Mouse (Mus musculus) lung, postnatal 25 days (tissue): ENCODE measurements around the gene Foxr2.

Experiments used
- DNase-seq: peaks from one replicate; pipeline ENCODE4 v3.0.0; 2022; ENCODE audit warnings: low spot score

Gene Foxr2

DNA sequence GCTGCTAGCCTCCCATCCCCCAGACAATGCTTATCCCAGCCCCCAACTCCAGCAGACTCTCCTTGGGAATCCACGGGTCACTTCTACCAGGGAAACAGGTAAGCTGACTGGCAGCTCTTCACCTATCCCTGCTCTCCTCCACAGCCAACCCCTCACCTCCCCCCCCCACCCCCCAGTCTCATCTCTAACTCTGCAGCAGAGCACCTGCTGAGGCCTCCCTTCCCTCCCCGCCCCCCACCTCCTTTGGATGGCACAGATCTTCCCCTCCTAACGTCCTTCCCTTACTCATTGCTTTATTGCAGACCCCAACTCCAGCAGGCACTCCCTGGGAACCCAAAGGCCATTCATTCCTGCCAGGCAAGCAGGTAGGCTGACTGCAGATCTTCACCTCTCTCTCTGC, at the start of gene Foxr2:
Foxr2 (plus strand) TSS at position 301 of the 400 bp plus-strand sequence.
- DNase-seq, result no peak

DNA sequence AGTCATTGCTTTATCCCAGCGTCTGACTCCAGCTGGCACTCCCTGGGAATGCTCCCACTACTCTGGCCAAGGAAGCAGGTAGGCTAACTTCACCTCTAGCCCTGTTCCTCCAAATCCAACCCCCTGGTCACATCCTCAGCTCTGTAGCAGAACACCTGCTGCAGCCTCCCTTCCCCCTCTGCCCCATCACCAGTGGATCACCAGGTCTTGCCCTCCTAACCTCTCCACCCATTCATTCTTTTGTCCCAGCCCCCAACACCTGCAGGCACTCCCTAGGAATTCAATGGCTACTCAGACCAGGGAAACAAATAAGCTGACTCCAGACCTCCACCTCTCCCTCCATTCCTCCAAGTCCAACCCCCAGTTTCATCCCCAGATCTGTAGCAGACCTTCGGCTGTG, 427 bp downstream of the Foxr2 start:
- no peak for DNase-seq

DNA sequence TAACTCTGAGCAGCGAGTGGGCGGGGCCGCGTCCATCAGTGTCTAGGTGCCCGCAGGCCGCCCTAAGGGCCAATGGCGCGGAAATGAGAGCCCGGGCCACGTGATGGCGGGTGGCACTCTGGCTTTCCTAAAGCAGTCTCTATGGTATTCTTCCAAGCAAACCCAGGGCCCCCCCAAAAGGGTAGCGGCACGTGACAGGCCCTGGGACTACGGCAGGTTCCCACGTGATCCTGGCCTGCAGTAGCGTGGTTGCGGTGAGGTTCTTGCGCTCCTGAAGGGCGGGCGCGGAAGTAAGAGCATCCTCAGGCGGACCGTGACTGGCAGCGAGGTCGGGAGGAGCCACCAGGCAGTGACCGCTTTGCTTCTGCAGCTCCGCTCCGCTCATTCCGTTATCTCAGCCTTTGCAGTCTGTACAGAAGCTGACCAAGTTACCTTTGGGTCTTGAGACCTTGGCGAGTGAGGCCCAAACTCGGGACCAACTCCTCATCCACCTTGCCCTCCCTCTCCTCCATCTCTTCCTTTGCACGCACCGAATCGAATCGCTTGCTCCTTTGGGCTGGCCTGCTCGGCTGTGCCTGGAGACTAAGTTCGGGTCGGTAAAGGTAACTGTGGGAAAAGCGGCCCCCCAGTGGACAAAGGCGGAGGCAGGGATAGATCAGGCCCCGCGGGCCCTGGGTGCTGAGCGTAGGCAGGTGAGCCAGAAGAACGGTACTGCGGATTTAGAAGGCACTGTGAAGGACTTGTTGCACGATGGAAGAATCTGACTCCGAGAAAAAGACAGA, 21.3 kb downstream of the Foxr2 start, which contains the start of gene Rragb:
Rragb (plus strand) TSS at position 248 of the 782 bp plus-strand sequence.
- peak; percentile 76 for DNase-seq

DNA sequence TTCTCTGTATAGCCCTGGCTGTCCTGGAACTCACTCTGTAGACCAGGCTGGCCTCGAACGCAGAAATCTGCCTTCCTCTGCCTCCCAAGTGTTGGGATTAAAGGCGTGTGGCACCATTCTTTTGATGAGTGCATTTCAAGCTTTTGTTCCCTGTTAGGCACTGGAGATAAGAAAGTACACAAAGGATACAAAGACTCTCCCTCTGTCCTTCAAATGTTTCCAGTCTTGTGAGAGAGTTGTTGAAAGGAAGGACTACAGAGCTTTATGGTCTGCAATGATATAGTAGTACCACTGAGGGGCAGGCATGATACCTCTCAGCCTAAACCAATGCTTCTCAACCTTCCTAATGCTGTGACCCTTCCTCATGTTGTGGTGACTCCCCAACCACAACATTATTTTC, 24.1 kb downstream of the Foxr2 start:
- DNase-seq, result no peak

DNA sequence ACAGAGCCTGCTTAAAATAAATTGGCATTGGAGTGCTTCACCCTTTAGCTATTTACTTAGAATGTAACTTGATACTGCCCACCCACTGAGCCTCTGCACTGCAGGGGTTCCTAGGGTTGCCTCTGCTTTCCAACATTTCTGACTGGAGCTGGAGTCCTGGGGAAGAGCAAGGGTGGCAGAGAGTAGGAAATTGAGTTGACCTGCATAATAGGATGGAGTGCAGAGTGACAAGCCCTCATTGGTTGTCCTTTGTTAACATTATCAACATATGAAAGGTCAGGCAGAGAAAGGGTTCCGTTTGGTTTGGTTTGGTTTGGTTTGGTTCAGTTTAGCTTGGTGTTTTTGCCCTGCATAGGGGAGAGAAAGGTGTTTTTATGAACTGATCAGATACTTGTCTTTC, 33.2 kb downstream of the Foxr2 start:
- DNase-seq, result no peak

DNA sequence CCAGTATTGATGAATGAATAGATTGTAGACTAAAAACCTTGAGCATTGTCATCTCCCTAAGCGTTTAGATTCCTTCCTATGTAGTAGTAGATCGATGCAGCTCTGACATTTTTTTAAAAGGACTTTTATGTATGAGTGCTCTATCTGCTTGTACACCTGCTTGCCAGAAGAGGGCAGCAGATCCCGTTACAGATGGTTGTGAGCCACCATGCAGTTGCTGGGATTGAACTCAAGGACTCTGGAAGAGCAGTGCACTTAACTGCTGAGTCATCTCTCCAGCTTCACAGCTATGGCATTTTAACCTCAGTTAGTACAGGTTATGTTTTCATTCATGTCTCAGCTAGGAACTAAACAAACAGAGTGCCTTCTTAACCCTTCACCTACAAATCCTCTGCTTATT, 36.7 kb downstream of the Foxr2 start:
- DNase-seq, result peak; percentile 8

DNA sequence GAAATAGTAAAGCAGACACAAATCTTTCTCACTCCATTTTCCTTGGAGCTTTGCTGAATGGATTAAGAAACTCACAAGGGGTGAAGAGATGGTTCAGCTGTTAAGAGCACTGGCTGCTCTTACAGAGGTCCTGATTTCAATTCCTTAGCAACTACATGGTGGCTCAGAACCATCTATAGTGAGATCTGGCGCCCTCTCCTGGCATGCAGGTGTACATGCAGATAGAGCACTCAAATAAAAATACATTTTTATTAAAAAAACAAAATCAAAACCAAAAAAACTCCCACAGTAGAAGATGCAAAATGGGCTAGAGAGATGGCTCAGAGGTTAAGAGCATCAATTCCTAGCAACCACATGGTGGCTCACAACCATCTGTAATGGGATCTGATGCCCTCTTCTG, 56.2 kb downstream of the Foxr2 start:
- DNase-seq, result no peak

DNA sequence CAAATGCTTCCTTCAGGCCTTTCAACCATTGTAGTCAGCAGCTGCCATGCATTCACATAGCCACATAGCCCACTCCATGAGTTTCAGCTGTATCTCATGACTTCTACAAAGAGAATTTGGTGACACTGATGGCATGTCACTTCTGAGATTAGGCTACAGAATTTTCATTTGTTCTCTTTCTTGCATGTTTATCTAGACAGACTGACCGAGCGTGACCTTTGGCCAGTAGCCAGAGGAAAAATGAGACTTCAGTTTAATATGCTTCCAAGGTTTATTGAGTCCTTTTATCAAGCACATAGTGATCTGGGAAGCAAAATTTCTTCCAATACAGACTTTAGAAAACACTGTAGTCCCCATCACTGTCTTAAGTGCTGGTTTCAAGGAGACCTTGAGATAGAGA, 63.6 kb downstream of the Foxr2 start:
- DNase-seq, result no peak
